Mouse (Mus musculus): ENCODE results near the gene Iffo2.

GRCm38 (mm10) chr4:139575673-139576003, 45.3 kb downstream of the Iffo2 start:
- TF ChIP-seq CTCF (IDR thresholded peaks at IDR 0.05) (no peak), EP300 (IDR thresholded peaks at IDR 0.05) (no peak)
